Comparison of ENCODE assay signal across 22 mouse cellular contexts in genomic region chr3:17325821-17326220, GRCm38 (mm10).
DNase-seq lines count a peak whose midpoint lies in the region; ATAC-seq lines count a peak whose summit lies in the region.
"Had no signal": no experiment of that assay in that cellular context is flagged by ENCODE, and none has a peak within 500 bp of the region (broad histone marks: within the 10 kb centered on the region; RNA-seq: fewer than 3 reads in every experiment).

No protein-coding gene starts in this region.

- no peak overlapping the region for H3K9ac ChIP-seq in forebrain, embryonic 12.5 days
- no peak overlapping the region for H3K9ac ChIP-seq in forebrain, embryonic 11.5 days (ENCODE audit: low read length)
- H3K9ac ChIP-seq in midbrain, embryonic 15.5 days: peak overlapping the region; percentile 5
- no peak overlapping the region for H3K9ac ChIP-seq in kidney, embryonic 14.5 days (ENCODE audit: low read depth, low read length)
- H3K9ac ChIP-seq: embryonic facial prominence, embryonic 15.5 days; limb, embryonic 15.5 days; liver, embryonic 15.5 days had no signal

- WGBS in forebrain, embryonic 12.5 days: 91% methylated on average over 2 of the region's 2 CpGs
- 79% methylated on average over 2 of the region's 2 CpGs for WGBS in forebrain, embryonic 11.5 days
- 21% methylated on average over 2 of the region's 2 CpGs for WGBS in midbrain, embryonic 15.5 days
- 82% methylated on average over 2 of the region's 2 CpGs for WGBS in kidney, embryonic 14.5 days

- 0 out of 2 replicates have a peak overlapping the region, but pooled peaks have one; percentile 32 for H3K27ac ChIP-seq in forebrain, embryonic 12.5 days
- H3K27ac ChIP-seq in forebrain, embryonic 11.5 days (ENCODE audit: low read depth, low read length): no peak overlapping the region
- peak overlapping the region; percentile 91 for H3K27ac ChIP-seq in midbrain, embryonic 15.5 days
- no peak overlapping the region for H3K27ac ChIP-seq in kidney, embryonic 14.5 days (ENCODE audit: low read depth, low read length)
- H3K27ac ChIP-seq: embryonic facial prominence, embryonic 15.5 days; limb, embryonic 15.5 days; liver, embryonic 15.5 days; macrophage had no signal

- H3K4me1 ChIP-seq in forebrain, embryonic 12.5 days: peaks cover 25% of the 10 kb centered on the region
- H3K4me1 ChIP-seq in forebrain, embryonic 11.5 days (replicated peaks; ENCODE audit: control insufficient read depth, insufficient read depth, low read length): no peaks in the 10 kb centered on the region; the same call in 1 of the 2 replicates
- H3K4me1 ChIP-seq in midbrain, embryonic 15.5 days: peaks cover 39% of the 10 kb centered on the region
- no peaks in the 10 kb centered on the region for H3K4me1 ChIP-seq in kidney, embryonic 14.5 days (ENCODE audit: control insufficient read depth, insufficient read depth, low read length)
- H3K4me1 ChIP-seq: embryonic facial prominence, embryonic 15.5 days; limb, embryonic 15.5 days; liver, embryonic 15.5 days had no signal

- no peak overlapping the region for H3K4me2 ChIP-seq in forebrain, embryonic 12.5 days
- H3K4me2 ChIP-seq in forebrain, embryonic 11.5 days (ENCODE audit: low read depth, low read length, severe bottlenecking): no peak overlapping the region
- peak overlapping the region; percentile 42 for H3K4me2 ChIP-seq in midbrain, embryonic 15.5 days
- H3K4me2 ChIP-seq in kidney, embryonic 14.5 days (replicated peaks; ENCODE audit: low read depth, low read length): no peak overlapping the region
- H3K4me2 ChIP-seq: embryonic facial prominence, embryonic 15.5 days; limb, embryonic 15.5 days; liver, embryonic 15.5 days had no signal

- H3K4me3 ChIP-seq in forebrain, embryonic 12.5 days (replicated peaks): no peak overlapping the region
- H3K4me3 ChIP-seq in forebrain, embryonic 11.5 days (ENCODE audit: low read depth, low read length): no peak overlapping the region
- H3K4me3 ChIP-seq in midbrain, embryonic 15.5 days: 0 out of 2 replicates have a peak overlapping the region, but pooled peaks have one; percentile 8
- H3K4me3 ChIP-seq in kidney, embryonic 14.5 days (ENCODE audit: low read length): no peak overlapping the region
- H3K4me3 ChIP-seq: embryonic facial prominence, embryonic 15.5 days; limb, embryonic 15.5 days; liver, embryonic 15.5 days had no signal

- no peaks in the 10 kb centered on the region for H3K27me3 ChIP-seq in forebrain, embryonic 12.5 days
- H3K27me3 ChIP-seq in forebrain, embryonic 11.5 days (ENCODE audit: control insufficient read depth, insufficient read depth, low read length): no peaks in the 10 kb centered on the region
- H3K27me3 ChIP-seq in midbrain, embryonic 15.5 days (replicated peaks): no peaks in the 10 kb centered on the region
- no peaks in the 10 kb centered on the region for H3K27me3 ChIP-seq in kidney, embryonic 14.5 days (ENCODE audit: control insufficient read depth, insufficient read depth, low read length)
- H3K27me3 ChIP-seq: embryonic facial prominence, embryonic 15.5 days; limb, embryonic 15.5 days; liver, embryonic 15.5 days had no signal

- ATAC-seq in forebrain, embryonic 12.5 days (ENCODE audit: low FRiP score): no peak
- no peak for ATAC-seq in forebrain, embryonic 11.5 days (replicated peaks; ENCODE audit: low FRiP score)
- ATAC-seq in midbrain, embryonic 15.5 days (replicated peaks): peak; percentile 10; the same call in 1 of the 2 replicates
- no peak for ATAC-seq in kidney, embryonic 14.5 days (ENCODE audit: low FRiP score, low TSS enrichment)
- ATAC-seq: activated CD4-positive, CD25-positive, alpha-beta regulatory T cell, adult 4 months; Patski had no signal

- no peaks in the 10 kb centered on the region for H3K36me3 ChIP-seq in forebrain, embryonic 12.5 days (replicated peaks)
- no peaks in the 10 kb centered on the region for H3K36me3 ChIP-seq in forebrain, embryonic 11.5 days (ENCODE audit: control insufficient read depth, insufficient read depth, low read length)
- no peaks in the 10 kb centered on the region for H3K36me3 ChIP-seq in midbrain, embryonic 15.5 days (replicated peaks)
- no peaks in the 10 kb centered on the region for H3K36me3 ChIP-seq in kidney, embryonic 14.5 days (ENCODE audit: control insufficient read depth, insufficient read depth, low read length)
- H3K36me3 ChIP-seq: embryonic facial prominence, embryonic 15.5 days; limb, embryonic 15.5 days; liver, embryonic 15.5 days had no signal

- H3K9me3 ChIP-seq in forebrain, embryonic 12.5 days: no peaks in the 10 kb centered on the region
- no peaks in the 10 kb centered on the region for H3K9me3 ChIP-seq in forebrain, embryonic 11.5 days (ENCODE audit: control insufficient read depth, low read length)
- H3K9me3 ChIP-seq in midbrain, embryonic 15.5 days: no peaks in the 10 kb centered on the region
- H3K9me3 ChIP-seq in kidney, embryonic 14.5 days (ENCODE audit: control insufficient read depth, low read length): no peaks in the 10 kb centered on the region
- H3K9me3 ChIP-seq: embryonic facial prominence, embryonic 15.5 days; limb, embryonic 15.5 days; liver, embryonic 15.5 days had no signal

- DNase-seq in forebrain, embryonic 11.5 days (ENCODE audit: low spot score): no peak
- DNase-seq in retina, embryonic 14.5 days (ENCODE audit: low spot score): peak; percentile 29
- no peak for DNase-seq in retina, postnatal 1 day
- no peak for DNase-seq in embryo, embryonic 9.5 days (ENCODE audit: extremely low spot score)
- DNase-seq in spleen, postnatal 10 days (ENCODE audit: low spot score in 2 of 2): no peak
- DNase-seq: adrenal gland, postnatal 14 days; cerebellum, adult 11 months; cerebellum, postnatal 25 days; embryo, embryonic 11 days; gastrocnemius, postnatal 36 days; kidney, adult 18-20 months; kidney, postnatal 10 days; thymus, postnatal 25 days had no signal

Comparison
In these comparisons a context has a peak if more than half of its experiments do, and no peak if none do; other contexts are left out.
1. H3K27ac ChIP-seq: peak in forebrain, embryonic 12.5 days (single experiment) and midbrain, embryonic 15.5 days (single experiment); none in forebrain, embryonic 11.5 days (single experiment) and kidney, embryonic 14.5 days (single experiment).